Mouse (Mus musculus) NIH3T3 (cell line): ENCODE data around the gene Znrf1.

Experiments
- DNase-seq: peaks from one replicate; pipeline ENCODE4 v3.0.0-alpha.2; 2012; ENCODE audit warnings: low read depth

The Znrf1 gene

DNA sequence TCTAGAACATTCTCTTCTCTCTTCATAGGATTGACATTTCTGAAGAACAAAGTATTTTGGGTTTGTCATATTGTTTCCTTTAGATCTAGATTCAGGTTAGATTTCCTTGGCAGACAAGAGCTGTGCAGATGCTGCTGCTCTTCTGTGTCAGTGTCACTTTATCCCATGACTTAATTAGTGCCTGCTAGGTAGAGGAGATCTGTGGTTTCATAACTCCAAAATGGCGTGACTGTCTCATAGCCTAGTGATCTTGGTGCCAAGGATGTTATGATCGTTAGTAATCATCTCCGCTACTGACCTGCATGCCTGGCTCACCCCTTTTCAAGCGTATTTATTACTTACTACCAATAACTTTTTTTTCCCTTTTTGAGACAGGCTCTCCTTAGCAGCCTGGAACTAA lies 34.0 kb downstream of the Znrf1 start:
- no peak for DNase-seq

DNA sequence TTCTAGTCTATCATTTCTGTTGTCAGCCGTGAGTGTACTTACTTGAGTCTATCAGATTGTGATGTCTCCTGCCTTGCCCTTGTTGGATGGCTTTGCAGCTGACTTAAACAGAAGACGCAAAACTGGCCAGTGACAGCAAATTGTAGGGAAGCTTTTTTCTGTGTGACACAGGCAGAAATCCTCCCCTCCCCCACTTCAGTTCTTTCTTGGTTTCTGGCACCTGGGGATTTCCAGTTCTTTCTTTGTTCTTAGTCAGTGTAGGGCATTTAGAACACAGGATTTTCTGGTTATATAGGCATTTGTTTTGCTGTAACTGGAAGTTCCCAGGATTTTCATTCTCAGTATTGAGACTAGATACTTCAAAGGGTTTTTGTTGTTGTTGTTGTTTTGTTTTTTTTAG lies 34.5 kb downstream of the Znrf1 start:
- DNase-seq: peak; percentile 16

DNA sequence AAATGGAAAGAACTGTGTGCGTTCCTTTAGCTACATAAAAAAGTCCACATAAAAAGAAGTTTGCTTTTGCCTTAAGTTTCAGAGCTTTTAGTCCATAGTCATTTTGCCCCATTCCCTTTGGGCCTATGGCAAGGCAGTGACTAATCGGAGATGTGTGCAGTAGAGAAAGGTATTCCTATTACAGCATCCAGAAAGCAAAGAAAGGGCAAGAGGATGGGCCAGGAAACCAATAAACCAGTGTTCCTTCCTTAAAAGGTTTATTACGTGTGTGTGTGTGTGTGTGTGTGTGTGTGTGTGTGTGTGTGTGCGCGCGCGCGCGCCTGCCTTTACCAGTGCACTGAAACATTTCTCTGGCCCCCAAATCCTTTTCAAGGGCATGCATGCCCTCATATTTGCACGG lies 35.8 kb downstream of the Znrf1 start:
- DNase-seq: peak; percentile 13

DNA sequence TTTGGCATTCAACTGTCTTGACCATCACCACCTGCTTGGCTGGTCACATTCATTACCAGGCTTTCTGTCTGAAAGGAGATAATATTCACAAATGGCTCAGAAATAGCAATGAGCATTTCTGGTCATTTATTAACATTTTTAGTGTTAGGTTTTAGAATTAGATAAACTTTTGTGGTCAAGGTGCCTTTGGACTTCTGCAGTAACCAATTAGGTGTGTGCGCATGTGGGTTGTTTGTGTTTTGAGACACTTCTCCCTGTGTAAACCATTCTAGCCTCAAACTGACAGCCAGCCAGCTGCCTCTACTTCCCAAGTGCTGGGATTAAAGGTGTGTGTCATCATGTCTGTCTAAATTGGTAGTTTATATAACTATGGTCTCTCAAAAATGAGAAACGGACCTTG lies 36.5 kb downstream of the Znrf1 start:
- no peak for DNase-seq

DNA sequence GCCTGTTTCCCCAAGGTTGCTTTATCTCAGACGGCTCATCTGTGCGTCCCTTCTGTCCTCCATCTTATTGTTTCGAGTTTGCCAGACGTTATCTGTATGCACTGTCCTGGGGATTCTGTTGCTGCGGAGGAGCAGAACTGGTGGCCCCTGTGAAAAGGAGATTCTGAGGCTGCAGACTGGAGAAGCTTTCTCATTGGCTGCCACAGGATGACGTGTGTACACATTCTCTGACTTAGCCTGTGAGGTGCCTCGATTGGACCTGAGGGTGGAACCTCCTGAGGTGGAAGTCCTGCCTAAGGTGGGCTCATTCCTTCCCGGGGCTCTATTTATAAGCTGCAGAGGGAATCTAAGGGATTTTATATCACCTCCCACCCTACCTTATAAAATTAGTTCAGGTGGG lies 37.7 kb downstream of the Znrf1 start:
- no peak for DNase-seq

DNA sequence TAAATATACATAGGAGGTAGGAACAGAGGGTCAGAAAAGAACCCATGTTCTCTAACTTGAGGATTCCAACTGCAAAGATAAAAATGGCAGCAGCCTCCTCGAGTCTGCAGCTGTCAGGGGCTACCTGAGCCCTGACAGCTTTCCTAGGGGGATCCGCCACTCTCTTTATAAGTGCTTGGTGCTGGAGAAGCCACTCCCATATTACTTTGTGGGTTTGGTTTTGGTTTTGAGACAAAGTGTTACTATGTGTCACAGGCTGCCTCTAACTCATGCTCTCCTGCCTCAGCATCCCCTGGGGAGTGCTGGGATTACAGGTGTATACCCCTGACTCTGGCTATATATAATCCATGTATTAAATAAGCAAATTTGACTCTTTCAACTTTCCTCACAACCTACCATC lies 38.1 kb downstream of the Znrf1 start:
- DNase-seq: no peak

DNA sequence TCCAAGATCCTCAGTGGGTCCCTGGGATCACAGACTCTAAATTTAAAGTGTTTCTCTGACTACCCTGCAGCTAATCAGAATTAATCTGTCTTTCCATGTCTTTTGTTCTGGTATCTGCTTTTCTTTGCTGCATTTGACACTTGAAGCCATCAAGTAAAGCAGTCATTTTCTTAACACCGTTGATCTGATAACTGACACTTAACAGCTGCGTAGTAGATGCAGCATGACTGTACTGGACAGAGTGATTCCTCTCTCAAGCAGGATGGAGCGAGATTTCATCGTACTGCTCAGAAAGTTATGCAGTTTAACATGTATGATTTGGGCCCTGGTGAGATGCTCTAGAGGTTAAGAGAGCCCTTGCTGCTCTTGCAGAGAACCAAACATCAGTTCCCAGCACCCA lies 39.6 kb downstream of the Znrf1 start:
- no peak for DNase-seq

DNA sequence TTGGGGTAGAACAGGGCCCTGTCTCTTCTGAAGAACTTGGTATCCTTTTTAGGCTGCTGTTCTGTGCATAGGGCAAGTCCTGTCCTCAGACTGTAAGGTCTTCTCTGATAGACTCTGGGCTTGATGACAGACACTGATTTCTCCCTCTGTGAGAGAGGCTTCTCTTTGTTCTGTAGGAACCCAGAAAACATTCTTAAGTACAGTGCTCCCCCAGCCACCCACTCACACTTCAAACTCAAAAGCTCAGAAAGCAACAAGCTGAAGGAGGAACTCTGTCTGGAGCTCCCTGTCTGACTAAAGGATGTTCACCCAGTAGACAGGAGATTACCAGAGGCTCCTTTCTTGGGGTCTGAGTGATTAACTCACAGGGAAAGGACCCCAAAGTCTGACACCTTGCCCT lies 40.6 kb downstream of the Znrf1 start:
- DNase-seq: no peak

DNA sequence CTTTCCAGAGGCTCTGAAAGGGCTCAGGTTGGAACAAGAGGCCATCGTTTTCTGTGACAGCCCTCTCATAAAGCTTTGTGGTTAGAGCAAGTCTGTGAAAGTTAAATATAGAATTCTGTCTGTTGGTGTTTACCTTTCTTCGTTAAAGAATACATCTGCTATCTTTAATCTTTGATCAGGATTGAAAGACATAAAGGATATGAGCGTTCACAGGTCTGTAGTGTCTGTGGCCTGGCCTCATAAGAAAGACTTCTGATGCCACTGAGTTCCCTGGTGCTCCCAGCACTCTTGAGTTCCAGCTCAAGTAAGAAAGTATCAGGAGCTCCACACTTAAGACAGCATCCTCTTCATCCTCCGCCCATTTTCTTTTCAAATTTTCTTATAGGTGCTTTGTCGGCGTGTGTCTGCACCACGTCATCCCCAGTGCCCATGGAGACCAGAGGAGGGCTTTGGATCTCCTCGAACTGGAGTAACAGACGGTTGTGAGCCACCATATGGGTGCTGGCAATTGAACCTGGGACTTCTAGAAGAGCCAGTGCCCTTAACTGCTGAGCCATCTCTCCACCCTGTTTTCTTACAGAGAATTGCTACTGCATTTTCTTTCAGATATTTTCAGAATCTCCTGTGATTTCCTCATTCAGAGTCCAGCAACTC lies 42.1 kb downstream of the Znrf1 start:
- DNase-seq: no peak

DNA sequence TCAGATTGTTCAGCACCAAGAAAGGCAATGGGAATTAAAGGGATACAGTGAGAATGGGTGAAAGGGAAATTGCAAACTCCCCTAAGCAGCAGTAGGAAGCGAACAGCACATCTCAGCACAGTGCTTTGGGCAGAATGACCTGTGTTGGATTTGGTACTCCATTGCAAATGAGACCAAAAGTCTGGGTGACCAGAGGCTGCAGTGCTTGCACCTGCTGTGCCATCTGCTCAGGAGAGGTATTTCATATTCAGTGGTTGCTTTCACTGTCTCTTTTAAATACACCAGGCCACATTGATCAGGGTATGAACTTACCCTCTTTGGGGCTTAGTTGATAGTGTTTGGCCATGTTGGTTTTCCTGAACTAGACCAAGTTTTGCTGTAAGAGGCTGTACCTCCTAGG lies 43.4 kb downstream of the Znrf1 start:
- no peak for DNase-seq

DNA sequence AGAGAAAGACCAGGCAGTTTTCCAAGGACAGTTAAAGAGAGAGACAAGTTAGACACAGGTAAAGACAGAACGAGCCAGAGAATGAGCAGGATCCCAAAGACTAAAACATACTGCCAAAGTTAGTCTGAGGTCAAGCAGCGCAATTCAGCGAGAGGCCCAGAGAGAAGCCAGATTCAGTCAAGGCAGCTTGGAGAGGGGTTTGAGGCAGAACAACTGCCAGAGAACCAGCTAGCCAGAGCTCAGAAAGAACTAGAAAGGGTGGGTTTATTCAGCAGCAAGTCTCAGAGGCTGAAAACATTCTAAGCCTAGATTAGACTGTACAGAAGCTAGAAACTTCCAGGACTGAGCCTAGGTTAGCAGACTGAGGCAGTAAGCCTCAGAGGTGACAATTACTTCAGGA lies 44.4 kb downstream of the Znrf1 start:
- no peak for DNase-seq

DNA sequence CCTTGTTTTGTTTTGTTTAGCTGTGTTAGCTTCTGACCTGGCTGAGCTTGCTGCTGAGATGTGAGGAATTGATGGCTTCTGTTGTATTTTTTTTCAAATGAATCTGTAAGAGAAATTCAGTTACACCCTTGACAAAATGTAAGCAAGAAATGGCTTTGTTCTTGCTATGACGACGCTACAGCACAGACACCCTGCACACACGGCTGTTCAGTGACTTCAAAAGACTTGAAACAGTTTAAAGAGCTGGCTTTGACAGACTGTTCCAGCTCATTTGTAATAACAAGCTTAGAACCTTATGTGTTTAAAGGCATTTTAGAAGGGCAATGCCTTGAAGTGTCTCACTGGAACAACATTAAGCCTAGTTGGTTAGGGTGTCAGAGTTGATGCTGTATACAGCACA lies 46.5 kb downstream of the Znrf1 start:
- DNase-seq: no peak

DNA sequence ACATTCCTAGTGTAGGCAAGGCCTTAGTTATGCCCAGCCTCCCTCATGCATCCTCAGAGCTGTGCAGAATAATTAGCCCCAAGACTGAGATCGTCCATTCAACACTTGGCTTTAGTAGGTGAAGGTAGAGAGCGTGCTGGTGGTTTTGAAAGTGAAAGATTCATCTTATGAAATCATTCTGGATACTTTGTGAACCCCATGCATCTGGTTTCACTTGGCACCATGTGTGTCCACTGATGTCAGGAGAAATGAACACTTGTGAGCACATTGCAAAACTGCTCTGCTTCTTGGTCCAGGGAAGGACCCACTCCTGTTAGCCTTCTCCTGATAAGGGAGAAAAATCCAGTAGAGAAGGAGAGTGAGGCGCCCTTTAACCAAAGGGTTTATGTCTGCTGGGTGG lies 49.0 kb downstream of the Znrf1 start:
- DNase-seq: peak; percentile 80

DNA sequence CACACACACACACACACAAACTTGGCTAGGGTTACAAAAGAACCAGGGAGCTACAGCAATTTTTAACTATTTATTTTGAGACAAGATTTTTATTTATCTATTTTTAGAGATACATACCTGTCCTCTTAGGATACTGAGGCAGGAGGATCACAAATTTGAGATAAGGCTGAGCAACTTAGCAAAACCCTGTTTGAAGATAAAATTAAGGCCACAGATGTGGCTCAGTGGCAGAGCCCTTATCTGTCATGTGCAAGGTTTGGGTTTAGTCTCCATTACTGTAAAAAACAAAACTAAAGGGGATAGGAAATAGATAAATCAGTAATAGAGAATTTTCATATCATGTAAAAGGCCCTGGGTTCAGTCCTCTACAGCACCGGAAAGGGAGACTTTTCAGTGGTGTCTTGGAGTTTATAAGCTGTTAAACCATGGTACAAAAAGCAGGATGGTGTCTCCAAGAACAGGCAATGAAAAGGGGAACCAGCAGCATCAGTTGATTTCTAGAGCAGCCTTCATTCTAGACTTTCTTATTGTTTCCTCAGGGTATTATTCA lies 51.7 kb downstream of the Znrf1 start:
- DNase-seq: no peak

DNA sequence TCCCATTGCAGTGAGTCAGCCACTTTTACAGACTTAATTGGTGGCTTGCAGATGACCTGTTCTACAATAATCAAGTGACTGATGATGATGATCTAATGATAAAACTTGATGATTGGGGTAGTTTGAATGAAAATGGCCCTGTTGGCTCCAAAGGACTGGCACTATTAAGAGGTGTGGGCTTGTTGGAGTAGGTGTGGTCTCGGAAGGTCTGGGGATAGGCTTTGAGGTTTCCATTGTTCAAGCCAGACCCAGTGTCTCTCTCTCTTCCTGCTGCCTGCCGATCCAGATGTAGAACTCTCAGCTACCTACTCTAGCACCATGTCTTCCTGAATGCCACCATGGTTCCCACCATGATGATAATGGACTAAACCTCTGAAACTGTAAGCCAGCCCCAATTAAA lies 52.4 kb downstream of the Znrf1 start:
- DNase-seq: no peak

DNA sequence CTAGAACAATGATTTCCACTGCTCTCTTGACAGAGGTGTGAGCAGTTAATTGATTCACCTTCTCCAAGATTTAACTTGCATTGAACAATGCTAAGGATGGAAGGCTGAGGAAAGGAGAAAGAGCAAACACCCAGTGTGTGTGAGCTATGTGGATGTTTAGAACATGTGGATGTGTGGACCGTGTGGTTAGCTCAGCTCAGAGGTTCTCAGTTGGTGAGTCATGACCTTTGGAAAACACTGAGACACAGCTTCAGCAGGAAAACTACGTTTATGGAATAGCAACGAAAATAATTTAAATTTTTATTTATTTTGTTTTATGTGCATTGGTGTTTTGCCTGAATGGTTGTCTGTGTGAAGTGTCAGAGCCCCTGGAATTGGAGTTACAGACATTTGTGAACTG lies 54.3 kb downstream of the Znrf1 start:
- DNase-seq: peak; percentile 55

DNA sequence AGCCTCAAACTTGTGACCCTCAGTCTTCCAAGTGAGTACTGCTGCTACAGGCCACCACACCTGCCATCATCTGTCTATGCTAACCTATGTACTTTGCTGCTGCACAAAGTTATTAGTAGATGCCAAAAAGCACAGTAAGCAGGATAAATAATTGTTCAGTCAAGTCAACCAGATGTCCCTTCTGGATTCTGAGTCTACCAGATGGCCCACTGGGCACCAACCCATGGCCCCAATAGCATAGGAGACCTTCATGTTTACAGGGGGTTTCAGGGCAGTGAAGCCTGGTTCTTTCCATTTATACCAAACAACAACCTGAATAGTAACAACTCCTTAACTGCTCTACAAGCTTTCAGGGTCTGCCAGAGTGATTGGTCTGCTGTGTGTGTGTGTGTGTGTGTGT lies 55.3 kb downstream of the Znrf1 start:
- no peak for DNase-seq

DNA sequence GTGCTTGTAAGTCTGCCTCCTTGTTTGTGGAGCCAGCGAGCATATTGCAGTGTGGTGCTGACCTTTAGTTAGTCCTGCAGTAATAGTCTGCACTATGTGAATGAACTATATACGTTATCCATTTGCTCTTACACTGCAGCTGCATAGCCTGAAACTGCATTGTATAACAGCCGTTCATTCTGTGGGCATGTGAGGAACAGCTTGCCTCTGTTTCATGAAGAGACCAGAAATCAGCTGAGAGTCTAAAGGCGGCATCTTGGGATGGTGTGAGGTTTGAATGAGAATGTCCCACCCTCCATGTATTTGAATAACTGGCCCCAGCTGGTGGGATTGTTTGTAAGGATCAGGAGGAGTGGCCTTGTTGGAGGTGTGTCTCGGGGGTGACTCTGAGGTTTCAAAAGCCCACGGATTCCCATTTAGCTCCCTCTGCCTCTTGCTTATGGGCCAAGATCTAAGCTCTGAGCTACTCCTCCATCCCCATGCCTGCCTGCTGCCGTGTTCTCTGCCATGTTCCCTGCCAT lies 56.6 kb downstream of the Znrf1 start:
- no peak for DNase-seq

DNA sequence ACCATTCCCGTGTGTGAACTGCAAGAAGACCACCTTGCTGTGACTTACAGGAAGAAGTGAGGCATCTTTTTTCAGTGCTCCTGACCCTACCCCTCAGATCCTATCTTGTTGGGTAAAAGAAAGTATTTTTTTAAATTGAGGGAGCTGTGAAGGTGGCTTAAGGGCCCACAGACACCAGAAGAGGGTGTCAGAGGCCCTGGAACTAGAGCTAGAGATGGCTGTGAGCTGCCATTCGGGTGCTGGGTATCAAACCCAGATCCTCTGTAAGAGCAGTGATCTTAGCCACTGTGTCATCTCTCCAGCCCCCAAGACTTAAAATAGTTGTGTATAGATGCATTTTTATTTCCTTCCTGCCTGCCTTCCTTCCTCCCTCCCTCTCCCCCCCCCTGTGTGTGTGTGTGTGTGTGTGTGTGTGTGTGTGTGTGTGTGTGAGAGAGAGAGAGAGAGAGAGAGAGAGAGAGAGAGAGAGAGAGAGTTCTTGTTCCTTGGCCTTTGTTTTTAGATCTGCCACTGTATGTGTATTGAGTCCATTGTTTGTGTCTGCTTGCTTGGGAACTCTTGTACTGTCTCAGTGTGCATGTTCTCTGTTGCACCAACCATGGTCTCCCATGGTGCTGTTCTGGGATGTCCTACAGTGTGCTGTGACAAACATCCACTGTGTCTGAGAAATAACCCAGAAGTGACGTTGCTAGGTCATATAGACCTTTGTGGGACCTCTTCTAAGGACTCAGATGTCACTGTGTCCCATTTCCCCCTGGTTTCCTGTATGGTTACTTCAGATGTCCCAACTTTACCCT lies 58.3 kb downstream of the Znrf1 start:
- no peak for DNase-seq

DNA sequence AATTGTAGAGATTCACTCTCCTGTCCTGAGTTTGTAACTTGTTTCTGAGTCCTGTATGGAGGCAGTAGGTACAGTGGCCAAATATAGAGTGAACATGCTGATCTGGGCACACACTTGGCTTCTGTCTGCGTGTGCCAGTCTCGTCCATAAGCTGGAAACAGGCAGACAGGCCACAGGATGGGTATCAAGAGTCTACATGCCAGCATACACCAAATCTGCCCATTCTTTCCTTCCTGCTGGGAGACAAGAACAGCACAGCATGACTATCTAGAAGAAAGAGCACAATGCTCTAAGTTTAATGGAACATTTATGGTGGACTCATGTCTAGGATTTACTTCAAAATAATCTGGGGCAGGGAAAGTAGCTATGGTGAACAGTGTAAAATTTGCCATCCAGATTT lies 59.1 kb downstream of the Znrf1 start:
- DNase-seq: no peak

DNA sequence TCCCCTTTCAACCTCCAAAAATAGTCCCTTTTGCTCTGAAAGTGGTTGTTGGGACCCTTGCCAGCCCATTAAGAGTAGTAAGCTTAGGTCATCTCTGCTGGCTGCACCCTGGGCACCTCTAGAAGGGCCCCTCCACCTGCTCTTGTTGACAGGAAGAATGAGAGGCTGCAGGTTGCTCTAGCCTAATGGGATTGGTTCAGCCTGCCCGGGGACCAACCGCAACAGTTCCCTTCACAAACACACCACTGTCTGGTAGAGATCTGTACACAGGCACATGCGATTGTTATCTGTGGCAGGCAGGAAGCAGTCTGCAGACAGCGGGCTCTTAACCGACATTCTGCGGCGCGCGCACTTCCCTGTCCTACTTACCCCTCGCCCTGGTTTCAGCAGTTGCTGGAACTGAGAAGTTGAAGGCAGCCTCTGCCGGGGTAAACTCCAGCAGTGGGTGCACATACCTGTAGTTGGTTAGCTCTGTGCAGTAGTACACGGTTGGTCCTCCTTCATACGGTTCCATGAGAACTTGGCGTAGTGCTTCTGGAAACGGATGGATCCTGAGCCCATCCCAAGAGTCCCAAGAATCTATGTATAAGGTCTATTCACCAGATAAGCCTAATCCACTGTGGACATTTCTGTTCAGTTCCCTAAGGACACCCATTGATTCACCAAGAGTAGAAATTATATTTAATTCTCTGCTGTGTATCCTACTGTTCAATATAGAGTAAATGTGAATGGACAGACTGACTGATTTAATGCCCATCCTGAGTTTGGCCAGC lies 60.0 kb downstream of the Znrf1 start:
- DNase-seq: no peak

DNA sequence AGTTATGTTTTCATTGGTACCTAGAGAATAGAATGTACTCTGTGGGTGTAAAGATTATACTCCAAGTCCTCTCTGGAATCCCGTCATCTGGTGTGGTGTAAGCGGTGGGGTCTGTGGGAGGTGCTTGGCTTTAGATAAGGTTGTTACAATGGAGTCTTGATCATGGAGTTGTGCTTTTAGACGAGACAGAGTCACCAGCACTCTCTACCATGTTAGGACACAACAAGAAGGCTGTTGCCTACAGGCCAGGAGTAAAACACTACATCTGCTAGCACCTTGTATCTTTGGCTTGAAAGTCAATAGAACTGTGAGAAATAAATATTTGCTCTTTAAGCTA lies 60.6 kb downstream of the Znrf1 start:
- no peak for DNase-seq

DNA sequence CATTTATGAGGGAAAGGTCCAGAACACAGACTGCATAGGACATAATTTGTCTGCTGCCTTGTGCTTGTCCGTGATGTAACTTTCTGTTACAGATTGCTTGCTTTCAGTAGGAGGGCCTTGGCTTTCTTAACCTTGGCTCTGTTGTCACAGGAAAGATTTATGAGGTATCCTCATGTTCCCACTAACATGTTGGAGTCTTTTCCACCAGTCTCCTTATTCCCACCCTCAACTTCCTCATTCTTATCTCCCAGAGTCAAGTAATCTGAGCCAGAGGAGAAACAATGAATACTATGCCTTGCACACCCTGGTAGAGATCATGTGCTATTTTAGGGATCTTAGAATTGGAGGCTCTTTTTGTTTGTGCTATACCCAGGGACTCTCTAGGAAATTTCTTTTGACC lies 61.4 kb downstream of the Znrf1 start:
- peak; percentile 88 for DNase-seq
